16 mouse cellular contexts compared by ENCODE assay signal in the genomic region with DNA sequence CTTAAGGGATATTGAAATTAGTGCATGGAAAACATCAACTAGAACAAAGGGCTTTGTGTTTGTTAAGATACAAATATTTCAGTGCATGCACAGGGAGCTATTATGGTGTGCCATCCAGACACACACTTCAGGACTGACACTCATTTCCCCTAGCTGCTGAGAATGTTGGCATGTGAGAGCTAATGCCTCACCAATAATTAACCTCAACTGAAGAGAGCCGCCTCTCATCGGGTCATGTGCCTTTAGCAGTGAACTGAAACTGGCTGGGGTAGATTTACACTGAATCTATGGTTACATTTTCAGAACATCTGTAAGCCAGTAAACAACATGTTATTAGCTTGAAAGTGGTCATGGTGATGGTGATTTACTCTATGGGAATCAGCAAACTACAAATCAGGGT. TPM values are rescaled to one million over a fixed set of nuclear protein-coding genes. Genes with fewer than 3 reads are reported as not detected.
"Had no signal": no experiment of that assay in that cellular context is flagged by ENCODE, and none has a peak within 500 bp of the region (broad histone marks: within the 10 kb centered on the region; RNA-seq: fewer than 3 reads in every experiment).

No protein-coding gene starts in this region.

- H3K9ac ChIP-seq: hindbrain, embryonic 15.5 days; limb, embryonic 12.5 days; liver, embryonic 15.5 days; neural tube, embryonic 12.5 days had no signal

- H3K27ac ChIP-seq: hindbrain, embryonic 15.5 days; layer of hippocampus, adult 2 months; limb, embryonic 12.5 days; liver, embryonic 15.5 days; midbrain, embryonic 10.5 days; neural tube, embryonic 12.5 days had no signal

- H3K36me3 ChIP-seq: hindbrain, embryonic 15.5 days; limb, embryonic 12.5 days; liver, embryonic 15.5 days; midbrain, embryonic 10.5 days; neural tube, embryonic 12.5 days had no signal

- H3K4me2 ChIP-seq: hindbrain, embryonic 15.5 days; limb, embryonic 12.5 days; liver, embryonic 15.5 days; neural tube, embryonic 12.5 days had no signal

- ATAC-seq: intestine, postnatal 0 days; lung, postnatal 0 days had no signal

- H3K4me1 ChIP-seq: hindbrain, embryonic 15.5 days; limb, embryonic 12.5 days; liver, embryonic 15.5 days; midbrain, embryonic 10.5 days; neural tube, embryonic 12.5 days had no signal

- DNase-seq: liver; lung, adult 2 months; lung, postnatal 36 days; midbrain, embryonic 14.5 days; thymus, adult 18-20 months; thymus, postnatal 25 days had no signal

- H3K27me3 ChIP-seq: hindbrain, embryonic 15.5 days; liver, embryonic 15.5 days; neural tube, embryonic 12.5 days had no signal

- H3K9me3 ChIP-seq: hindbrain, embryonic 15.5 days; limb, embryonic 12.5 days; liver, embryonic 15.5 days; midbrain, embryonic 10.5 days; neural tube, embryonic 12.5 days had no signal

- H3K4me3 ChIP-seq: hindbrain, embryonic 15.5 days; layer of hippocampus, adult 2 months; limb, embryonic 12.5 days; liver, embryonic 15.5 days; midbrain, embryonic 10.5 days; neural tube, embryonic 12.5 days had no signal

RNA-seq across cellular contexts. Expression of a gene that starts 14.7 kb away (rescaled TPM):
- total RNA-seq: megakaryocyte, adult 5-6 weeks; monocyte, adult 5-6 weeks had no signal
- polyA plus RNA-seq: intestine, postnatal 0 days; limb, embryonic 12.5 days; liver, embryonic 15.5 days; lung, adult 2 months; lung, postnatal 0 days; midbrain, embryonic 10.5 days; neural tube, embryonic 12.5 days had no signal
